Mouse (Mus musculus): ENCODE results near the gene Lingo3. TPM values are rescaled to one million over a fixed set of nuclear protein-coding genes. Genes with fewer than 3 reads are reported as not detected.

Lingo3 gene
- total and polyA plus RNA-seq, 3 experiments, result not detected

GRCm38 (mm10) chr10:80837827-80838226, 6.0 kb downstream of the Lingo3 start:
- H3K9me3 ChIP-seq (replicated peaks; ENCODE audit: insufficient read depth, low read length), result no peaks in the 10 kb centered on the region
- H3K27me3 ChIP-seq (ENCODE audit: control insufficient read depth in 1 of 2, insufficient read depth in 2 of 2, low read length in 2 of 2), result no peaks in the 10 kb centered on the region; a peak in 1 of 4 replicates
- TF ChIP-seq ZC3H11A (IDR thresholded peaks at IDR 0.05; ENCODE audit: low read depth, low read length), result no peak
- no peak for TF ChIP-seq MAFK (IDR thresholded peaks at IDR 0.05; ENCODE audit: borderline replicate concordance, low read depth, low read length)
- TF ChIP-seq SMC3 (IDR thresholded peaks at IDR 0.05; ENCODE audit: low read depth, low read length), result no peak
- no peak for TF ChIP-seq TAL1 (IDR thresholded peaks at IDR 0.05; ENCODE audit: low read length)
- TF ChIP-seq ELF1 (IDR thresholded peaks at IDR 0.05; ENCODE audit: low read depth, low read length), result no peak
- no peak for TF ChIP-seq ZMIZ1 (IDR thresholded peaks at IDR 0.05; ENCODE audit: low read depth, low read length)
- TF ChIP-seq TCF12 (IDR thresholded peaks at IDR 0.05; ENCODE audit: low read depth, low read length), result no peak
- TF ChIP-seq BHLHE40 (IDR thresholded peaks at IDR 0.05; ENCODE audit: borderline replicate concordance, low read depth, low read length), result no peak
- TF ChIP-seq MYB (IDR thresholded peaks at IDR 0.05; ENCODE audit: low read depth, low read length), result no peak
- TF ChIP-seq POLR2AphosphoS2 (IDR thresholded peaks at IDR 0.05; ENCODE audit: low read length), result no peak
- TF ChIP-seq TBP (IDR thresholded peaks at IDR 0.05; ENCODE audit: low read depth, low read length), result no peak
- TF ChIP-seq UBTF (IDR thresholded peaks at IDR 0.05; ENCODE audit: borderline replicate concordance, insufficient read depth, low read depth, low read length), result no peak
- TF ChIP-seq RCOR1 (IDR thresholded peaks at IDR 0.05; ENCODE audit: low read depth, low read length), result no peak
- no peak for TF ChIP-seq HCFC1 (IDR thresholded peaks at IDR 0.05; ENCODE audit: low read depth, low read length)
- TF ChIP-seq USF1 (IDR thresholded peaks at IDR 0.05; ENCODE audit: low read depth, low read length), result no peak
- H3K9ac ChIP-seq (ENCODE audit: control insufficient read depth, low read depth, low read length, poor library complexity, severe bottlenecking), result no peak overlapping the region
- no peaks in the 10 kb centered on the region for H3K36me3 ChIP-seq (ENCODE audit: control insufficient read depth in 1 of 2, insufficient read depth in 2 of 2, low read length in 2 of 2)
- no peak overlapping the region for H3K4me3 ChIP-seq (ENCODE audit: control insufficient read depth in 1 of 2, insufficient read depth in 1 of 2, low read depth in 2 of 2, low read length in 2 of 2)
- DNase-seq (ENCODE audit: low read depth, low spot score), result no peak
- no peaks in the 10 kb centered on the region for H3K4me1 ChIP-seq (ENCODE audit: control insufficient read depth in 1 of 2, insufficient read depth in 2 of 2, low read length in 2 of 2)
- H3K27ac ChIP-seq (ENCODE audit: control insufficient read depth, low read depth, low read length), result no peak overlapping the region
- H3K79me2 ChIP-seq (ENCODE audit: control insufficient read depth, insufficient read depth, low read length, poor library complexity), result no peaks in the 10 kb centered on the region

DNA sequence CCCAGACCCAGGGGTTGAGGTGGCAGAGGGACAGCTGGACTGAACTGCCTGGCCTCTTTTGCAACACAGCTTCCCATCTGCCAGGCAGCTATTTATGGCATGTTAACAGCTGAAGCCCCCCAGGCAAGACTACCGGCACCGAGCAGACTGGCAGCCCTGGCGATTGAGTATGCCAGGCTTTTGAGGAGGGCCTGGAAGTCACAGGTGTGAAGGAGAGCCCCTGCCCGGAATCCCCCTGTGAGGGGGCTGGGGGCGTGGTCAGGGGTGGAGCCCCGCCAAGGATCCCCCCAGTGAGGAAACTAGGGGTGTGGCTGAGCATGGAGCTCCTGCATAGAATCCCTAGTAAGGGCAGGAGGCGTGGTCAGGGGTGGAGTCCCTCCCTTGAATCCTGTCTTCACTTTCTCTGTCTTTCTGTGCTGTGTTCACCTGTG, 6.9 kb downstream of the Lingo3 start:
- no peaks in the 10 kb centered on the region; a peak in 1 of 4 replicates for H3K27me3 ChIP-seq (ENCODE audit: control insufficient read depth in 1 of 2, insufficient read depth in 2 of 2, low read length in 2 of 2)
- H3K9me3 ChIP-seq (replicated peaks; ENCODE audit: insufficient read depth, low read length), result no peaks in the 10 kb centered on the region
- H3K4me1 ChIP-seq (ENCODE audit: control insufficient read depth in 1 of 2, insufficient read depth in 2 of 2, low read length in 2 of 2), result no peaks in the 10 kb centered on the region
- no peaks in the 10 kb centered on the region for H3K79me2 ChIP-seq (ENCODE audit: control insufficient read depth, insufficient read depth, low read length, poor library complexity)
- no peak overlapping the region for H3K9ac ChIP-seq (ENCODE audit: control insufficient read depth, low read depth, low read length, poor library complexity, severe bottlenecking)
- no peak overlapping the region for H3K4me3 ChIP-seq (ENCODE audit: control insufficient read depth in 1 of 2, insufficient read depth in 1 of 2, low read depth in 2 of 2, low read length in 2 of 2)
- no peak overlapping the region for H3K27ac ChIP-seq (ENCODE audit: control insufficient read depth, low read depth, low read length)
- no peaks in the 10 kb centered on the region for H3K36me3 ChIP-seq (ENCODE audit: control insufficient read depth in 1 of 2, insufficient read depth in 2 of 2, low read length in 2 of 2)
- TF ChIP-seq CHD1 (IDR thresholded peaks at IDR 0.05; ENCODE audit: low read depth, low read length) (no peak), UBTF (IDR thresholded peaks at IDR 0.05; ENCODE audit: borderline replicate concordance, insufficient read depth, low read depth, low read length) (no peak), MXI1 (IDR thresholded peaks at IDR 0.05; ENCODE audit: low read depth, low read length) (no peak), ZMIZ1 (IDR thresholded peaks at IDR 0.05; ENCODE audit: low read depth, low read length) (no peak), CTCF (IDR thresholded peaks at IDR 0.05 in 2 of 3, conservative IDR thresholded peaks at IDR 0.05 in 1 of 3; ENCODE audit: control insufficient read depth in 1 of 3, insufficient read depth in 1 of 3, low read depth in 2 of 3, low read length in 3 of 3, poor library complexity in 1 of 3, severe bottlenecking in 1 of 3) (no peak), TCF12 (IDR thresholded peaks at IDR 0.05; ENCODE audit: low read depth, low read length) (no peak), JUND (IDR thresholded peaks at IDR 0.05; ENCODE audit: low read depth, low read length) (no peak), ZKSCAN1 (IDR thresholded peaks at IDR 0.05; ENCODE audit: low read depth, low read length) (no peak), ZNF384 (IDR thresholded peaks at IDR 0.05; ENCODE audit: low read depth, low read length) (no peak), NRF1 (IDR thresholded peaks at IDR 0.05; ENCODE audit: insufficient read depth, low read depth, low read length, poor library complexity, severe bottlenecking) (no peak), ELF1 (IDR thresholded peaks at IDR 0.05; ENCODE audit: low read depth, low read length) (no peak), USF1 (IDR thresholded peaks at IDR 0.05; ENCODE audit: low read depth, low read length) (no peak), NELFE (IDR thresholded peaks at IDR 0.05; ENCODE audit: low read depth, low read length) (no peak), HCFC1 (IDR thresholded peaks at IDR 0.05; ENCODE audit: low read depth, low read length) (no peak), EP300 (IDR thresholded peaks at IDR 0.05; ENCODE audit: low read depth in 1 of 2, low read length in 2 of 2) (no peak), TAL1 (IDR thresholded peaks at IDR 0.05; ENCODE audit: low read length) (no peak)
- no peak for DNase-seq (ENCODE audit: low read depth, low spot score)

Data from MEL (cell line).